Mouse (Mus musculus) c-Kit-positive CD71-positive TER-119-negative erythroid progenitor cells, embryonic 14.5 days (primary cell): ENCODE data around the gene Sacm1l.

Source experiments
- DNase-seq: peaks from one replicate; pipeline ENCODE4 v3.0.0-alpha.2; 2013; ENCODE audit warnings: low read depth

Sacm1l gene

GRCm38 (mm10) chr9:123577360-123578192 lies 48.0 kb downstream of the Sacm1l start:
- DNase-seq, result no peak

DNA sequence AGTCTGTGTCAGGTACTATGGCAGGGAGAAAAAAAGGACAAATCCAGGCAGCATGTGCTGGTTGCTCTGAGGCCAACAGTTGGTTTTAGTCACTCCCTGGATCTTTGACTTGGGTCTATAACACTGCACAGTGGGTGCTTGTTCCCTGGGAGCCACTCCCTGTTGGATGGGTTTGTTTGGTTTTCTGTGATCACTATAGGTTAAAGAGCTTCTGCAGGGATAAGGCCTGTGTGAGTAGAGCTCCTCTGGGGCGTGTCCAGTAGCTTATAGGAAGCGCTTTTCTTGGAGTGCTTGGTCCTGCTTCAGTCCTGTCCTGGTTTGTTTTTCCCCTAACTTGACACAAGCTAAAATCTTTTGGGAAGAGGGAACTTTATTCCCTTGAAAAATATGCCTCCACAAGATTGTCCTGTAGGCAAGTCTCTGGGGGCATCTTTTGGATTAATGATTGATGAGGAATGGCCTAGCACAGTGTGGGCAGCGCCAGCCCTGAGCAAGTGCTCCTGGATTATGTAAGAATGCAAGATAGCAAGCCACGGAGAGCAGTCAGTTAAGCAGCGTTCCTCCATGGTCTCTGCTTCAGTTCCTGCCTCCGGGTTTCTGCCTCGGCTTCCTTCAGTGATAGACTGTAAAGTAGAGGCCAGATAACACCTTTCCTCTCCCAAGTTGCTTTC lies 59.8 kb downstream of the Sacm1l start:
- DNase-seq, result no peak

DNA sequence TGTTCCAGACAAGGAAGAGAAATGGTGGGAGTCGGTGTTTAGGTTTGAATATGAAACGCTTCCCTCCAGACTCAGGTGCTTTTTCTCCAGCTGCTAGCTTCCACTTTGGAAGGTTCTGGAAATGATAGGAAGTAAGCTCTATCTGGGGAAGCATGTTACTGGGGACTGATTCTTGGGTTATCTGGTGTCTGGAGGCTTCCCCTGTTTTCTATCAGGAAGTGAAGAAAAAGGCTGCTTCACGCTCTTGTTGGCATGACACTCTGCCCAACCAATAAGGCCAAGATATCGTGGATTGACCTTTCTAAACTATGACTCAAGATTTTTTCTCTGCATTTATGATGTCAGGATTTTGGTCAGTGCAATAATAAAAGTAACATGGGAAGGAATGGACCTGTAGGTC lies 65.6 kb downstream of the Sacm1l start:
- DNase-seq, result no peak

GRCm38 (mm10) chr9:123596910-123597309 lies 67.4 kb downstream of the Sacm1l start:
- DNase-seq, result no peak

DNA sequence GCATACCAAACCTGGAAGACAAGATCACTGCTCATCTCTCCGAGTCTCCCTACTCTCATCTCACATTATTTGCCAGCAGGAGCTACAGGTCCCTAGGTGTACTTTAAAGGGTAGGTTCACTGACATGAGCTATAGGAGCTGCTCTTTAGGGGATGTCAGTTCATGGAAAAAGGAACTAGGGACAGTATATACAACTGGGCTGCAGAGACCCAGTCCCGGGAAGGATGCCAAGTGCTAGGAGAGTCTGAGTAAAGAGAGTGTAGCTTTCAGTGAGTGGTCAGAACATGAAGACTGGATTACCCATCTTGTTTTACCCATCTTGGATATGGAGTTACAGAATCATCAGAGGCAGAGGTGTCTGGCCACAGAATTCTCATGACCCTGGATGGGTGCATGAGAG lies 67.8 kb downstream of the Sacm1l start:
- no peak for DNase-seq

DNA sequence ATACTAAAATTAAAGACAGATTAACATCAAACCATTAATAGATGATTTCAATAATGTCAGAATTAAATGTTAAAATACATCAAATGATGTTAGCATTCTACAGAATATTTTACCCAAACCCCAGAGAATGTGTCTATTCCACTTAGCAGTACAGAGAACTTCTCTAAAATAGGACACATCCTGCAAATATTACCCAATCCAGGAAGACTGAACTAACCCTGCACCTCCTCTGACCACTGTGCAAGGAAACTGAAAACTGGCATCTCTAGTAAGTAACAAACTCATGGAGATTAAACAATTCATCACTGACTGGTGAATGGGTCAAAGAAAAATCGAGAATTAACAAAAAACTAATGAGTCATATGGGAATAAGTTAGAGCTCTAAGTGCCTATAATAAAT lies 72.0 kb downstream of the Sacm1l start:
- DNase-seq, result no peak

- no peak for DNase-seq
These were observed 90.9 kb downstream of the Sacm1l start for GRCm38 (mm10) chr9:123620311-123621098.

- no peak for DNase-seq
These were observed 95.2 kb downstream of the Sacm1l start for GRCm38 (mm10) chr9:123624741-123625140.

DNA sequence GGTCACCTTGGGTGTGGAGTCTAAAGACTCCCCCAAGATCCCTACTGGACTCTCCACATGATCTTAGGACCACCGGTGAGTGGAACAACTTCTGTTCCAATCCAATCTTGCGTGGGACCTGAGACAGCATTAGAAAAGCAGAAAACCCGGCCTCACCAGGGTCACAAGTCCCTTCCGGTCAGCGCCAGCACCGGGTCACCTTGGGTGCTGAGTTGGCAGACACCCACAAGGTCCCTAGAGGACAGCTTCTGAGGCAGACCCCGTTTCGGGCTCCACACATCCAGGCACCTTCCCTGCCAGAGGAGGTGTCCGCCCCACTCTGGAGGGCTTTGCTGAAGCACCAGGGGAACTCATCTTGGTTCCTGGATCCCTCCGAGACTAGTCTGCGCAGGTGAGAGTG lies 96.3 kb downstream of the Sacm1l start:
- no peak for DNase-seq

DNA sequence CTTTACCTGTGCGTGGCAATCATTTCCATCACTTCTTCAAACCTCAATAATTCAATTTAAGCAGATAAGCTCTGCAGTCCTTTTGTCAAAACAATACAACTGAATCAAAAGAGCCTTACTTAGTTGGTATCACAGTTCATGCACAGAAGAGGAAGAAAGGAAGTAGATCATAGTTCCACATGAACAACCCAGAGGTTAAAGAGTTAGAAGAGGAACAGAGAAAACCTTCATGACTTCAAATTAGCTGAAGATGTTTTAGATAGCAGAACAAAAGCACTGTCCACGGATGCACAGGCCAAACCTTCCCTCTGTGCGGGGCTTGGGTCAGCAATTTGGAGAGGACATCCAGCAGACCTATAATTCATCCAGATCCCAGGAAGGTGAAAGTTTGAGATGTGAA lies 102.1 kb downstream of the Sacm1l start:
- DNase-seq, result no peak

DNA sequence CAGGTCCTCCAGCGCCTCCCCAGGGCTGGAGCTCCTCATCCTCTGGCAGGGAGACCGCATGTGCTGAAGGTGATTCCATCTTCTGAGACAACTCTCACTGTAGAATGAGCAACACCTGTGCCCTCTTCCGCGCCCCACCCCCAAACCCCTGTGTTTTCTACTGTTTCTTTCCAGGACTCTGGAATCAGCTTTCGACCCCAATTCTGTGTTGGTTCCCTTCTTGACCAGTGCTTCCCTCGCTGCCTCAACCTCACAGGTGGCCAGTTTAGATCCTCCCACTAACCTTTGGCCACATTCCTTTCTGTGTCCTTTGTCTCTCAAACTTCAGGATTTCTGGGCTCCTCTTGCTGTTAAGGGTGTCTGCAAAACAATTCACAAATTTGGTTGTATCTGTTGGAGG lies 102.7 kb downstream of the Sacm1l start, which contains the start of gene Slc6a20b:
Slc6a20b (minus strand) TSS at position 285 of the 400 bp plus-strand sequence.
- no peak for DNase-seq

DNA sequence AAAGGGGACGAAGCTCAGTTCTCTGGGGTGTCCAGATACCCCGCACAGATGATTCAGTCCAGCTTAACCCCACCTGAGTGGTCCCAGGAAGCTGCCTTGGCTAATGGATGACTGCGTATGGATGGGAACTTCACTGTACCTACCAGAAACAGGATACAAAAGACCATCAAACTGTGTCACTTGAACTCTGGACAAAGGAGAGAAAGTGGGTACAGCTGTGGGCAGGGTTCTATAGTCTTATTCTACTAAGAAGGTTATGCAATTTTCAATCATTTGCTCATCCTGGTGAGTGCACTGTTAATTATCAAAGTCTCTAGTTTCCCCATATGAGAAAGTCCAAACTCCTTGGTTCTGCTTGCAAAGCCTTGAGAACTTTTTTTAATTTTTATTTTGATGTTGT lies 103.4 kb downstream of the Sacm1l start:
- DNase-seq, result no peak

GRCm38 (mm10) chr9:123636771-123637170 lies 107.2 kb downstream of the Sacm1l start:
- DNase-seq, result no peak

DNA sequence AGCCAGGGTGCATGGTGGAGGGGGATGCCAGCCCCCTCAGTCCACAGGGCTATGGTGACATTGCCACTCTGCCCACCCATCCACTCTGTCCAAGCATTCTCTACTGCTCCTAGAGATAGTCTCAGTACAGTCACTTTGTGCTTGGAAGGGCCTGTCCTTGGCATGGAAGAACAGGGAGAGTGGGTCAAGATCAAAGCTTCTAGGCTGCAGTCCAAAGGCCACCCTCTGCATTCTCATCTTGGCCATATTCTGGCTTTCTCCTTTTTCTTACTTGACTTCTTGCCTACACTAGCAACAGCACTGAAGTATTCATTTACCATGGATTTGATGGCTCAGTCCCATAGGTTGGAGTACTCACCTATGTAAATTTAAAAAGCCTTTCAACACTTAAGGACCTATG lies 108.7 kb downstream of the Sacm1l start:
- DNase-seq, result no peak

DNA sequence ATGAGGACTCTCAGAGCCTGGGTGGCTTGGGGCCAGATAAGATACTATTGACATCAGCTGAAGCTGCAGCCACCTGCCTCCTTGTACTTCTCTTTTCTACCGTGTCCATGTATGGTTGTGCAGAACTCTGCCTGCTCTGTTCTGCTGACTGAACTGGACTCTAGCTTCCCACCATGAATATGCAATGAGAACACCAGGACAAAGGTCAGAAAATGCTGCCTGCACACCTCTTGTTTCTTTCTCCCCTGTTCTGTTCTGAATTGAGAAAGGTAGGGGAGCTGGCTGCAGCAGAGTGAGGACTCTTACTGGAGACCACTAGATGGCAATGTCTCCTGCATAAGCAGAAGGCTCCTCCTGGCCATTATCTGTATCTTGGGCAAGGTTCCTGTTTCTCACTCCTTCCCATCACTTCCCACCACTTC lies 109.1 kb downstream of the Sacm1l start:
- DNase-seq, result no peak

DNA sequence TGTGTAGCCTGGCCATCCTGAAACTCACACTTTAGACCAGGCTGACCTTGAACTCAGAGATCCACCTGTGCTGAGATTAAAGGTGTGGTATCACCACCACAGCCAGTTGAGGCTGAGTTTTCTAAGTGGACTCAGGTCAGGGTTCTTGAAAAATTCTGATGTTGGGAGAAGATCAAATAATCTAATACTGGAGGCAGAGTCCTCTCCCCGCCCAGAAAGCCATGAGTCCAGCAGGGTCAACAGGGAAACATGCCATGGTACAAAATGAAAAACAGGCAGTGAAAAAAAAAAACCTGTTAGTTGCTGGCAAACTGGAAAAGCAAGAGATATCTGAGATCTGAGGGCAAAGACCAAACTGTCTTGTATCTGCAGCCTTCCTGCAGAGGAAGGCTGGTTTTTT lies 110.5 kb downstream of the Sacm1l start:
- DNase-seq, result no peak
